Mouse (Mus musculus) G1E (cell line): ENCODE measurements around the gene Tmsb15b2.

Source experiments
- CTCF ChIP-seq: IDR thresholded peaks from 2 replicates; pipeline ENCODE4 v1.5.1; 2012; ENCODE audit warnings: low read depth, low read length, inconsistent platforms, mixed read lengths
- GATA1 ChIP-seq: IDR thresholded peaks from 2 replicates; pipeline ENCODE4 v1.6.1; 2012; ENCODE audit warnings: borderline replicate concordance, low read length, inconsistent platforms, mixed read lengths

DNA sequence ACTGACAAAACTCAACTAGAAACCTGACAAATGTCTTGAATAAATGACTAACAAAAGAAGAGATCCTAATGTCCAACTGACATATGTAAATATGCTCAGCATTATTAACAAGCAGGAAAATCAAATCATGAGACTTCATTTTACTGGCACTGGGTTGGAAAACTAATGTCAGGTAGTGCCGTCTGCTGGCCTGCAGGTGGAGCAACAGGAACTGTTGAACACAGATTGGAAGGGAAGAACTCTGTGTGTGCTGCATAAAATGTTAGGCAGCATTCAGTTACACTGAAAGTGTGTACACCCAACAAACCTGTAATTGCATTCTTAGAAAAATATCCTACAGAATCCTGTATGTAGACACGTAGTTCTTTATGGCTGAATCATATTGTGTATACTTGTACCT is 15.6 kb downstream of the Tmsb15b2 start:
- TF ChIP-seq CTCF, result no peak
- TF ChIP-seq GATA1, result no peak
